Comparison of ENCODE assay signal across 17 mouse cellular contexts in genomic region chr10:60634391-60634790, GRCm38 (mm10).
A peak's percentile ranks its signal among the peaks of the same experiment; 100 is the strongest.
DNase-seq lines count a peak whose midpoint lies in the region; ATAC-seq lines count a peak whose summit lies in the region.
"Had no signal": no experiment of that assay in that cellular context is flagged by ENCODE, and none has a peak within 500 bp of the region (broad histone marks: within the 10 kb centered on the region; RNA-seq: fewer than 3 reads in every experiment).

No protein-coding gene starts in this region.

- H3K9me3 ChIP-seq in forebrain, embryonic 16.5 days (ENCODE audit: control insufficient read depth, low read length): peaks cover 6% of the 10 kb centered on the region
- peaks cover 6% of the 10 kb centered on the region; the same call in 1 of the 2 replicates for H3K9me3 ChIP-seq in forebrain, embryonic 11.5 days (ENCODE audit: control insufficient read depth, low read length)
- H3K9me3 ChIP-seq: intestine, embryonic 15.5 days; liver, embryonic 12.5 days had no signal

- H3K4me2 ChIP-seq in forebrain, embryonic 16.5 days (ENCODE audit: low read length): no peak overlapping the region
- H3K4me2 ChIP-seq in forebrain, embryonic 11.5 days (ENCODE audit: low read depth, low read length, severe bottlenecking): no peak overlapping the region
- H3K4me2 ChIP-seq: embryonic facial prominence, embryonic 12.5 days; forebrain, embryonic 12.5 days; intestine, embryonic 15.5 days; liver, embryonic 12.5 days; midbrain, embryonic 12.5 days; neural tube, embryonic 13.5 days had no signal

- peak; percentile 52; the same call in 1 of the 2 replicates for ATAC-seq in forebrain, embryonic 16.5 days
- no peak for ATAC-seq in forebrain, embryonic 11.5 days (replicated peaks; ENCODE audit: low FRiP score)
- ATAC-seq: intestine, embryonic 15.5 days; liver, embryonic 12.5 days had no signal

- H3K4me1 ChIP-seq in forebrain, embryonic 16.5 days (replicated peaks; ENCODE audit: control insufficient read depth, insufficient read depth, low read length): peaks cover 3% of the 10 kb centered on the region; the same call in 1 of the 2 replicates
- no peaks in the 10 kb centered on the region; the same call in 1 of the 2 replicates for H3K4me1 ChIP-seq in forebrain, embryonic 11.5 days (replicated peaks; ENCODE audit: control insufficient read depth, insufficient read depth, low read length)
- H3K4me1 ChIP-seq: embryonic facial prominence, embryonic 12.5 days; liver, embryonic 12.5 days; midbrain, embryonic 12.5 days had no signal

- H3K36me3 ChIP-seq in forebrain, embryonic 16.5 days (ENCODE audit: control insufficient read depth, insufficient read depth): no peaks in the 10 kb centered on the region
- H3K36me3 ChIP-seq in forebrain, embryonic 11.5 days (ENCODE audit: control insufficient read depth, insufficient read depth, low read length): no peaks in the 10 kb centered on the region
- H3K36me3 ChIP-seq: embryonic facial prominence, embryonic 12.5 days; forebrain, embryonic 12.5 days; intestine, embryonic 15.5 days; liver, embryonic 12.5 days; midbrain, embryonic 12.5 days; neural tube, embryonic 13.5 days had no signal

- DNase-seq in forebrain, embryonic 11.5 days (ENCODE audit: low spot score): no peak
- DNase-seq in cerebellum, postnatal 25 days: peak; percentile 55 to 68
- peak; percentile 7 for DNase-seq in layer of hippocampus, adult 9-10 months (ENCODE audit: low spot score)
- peak; percentile 24 for DNase-seq in right cerebral cortex, postnatal 14 days
- DNase-seq in spleen, postnatal 4 days (ENCODE audit: low spot score in 2 of 2): no peak
- DNase-seq in MN1 (ENCODE audit: low spot score): no peak
- DNase-seq in ovary, postnatal 14 days (ENCODE audit: low spot score): no peak
- DNase-seq: heart, adult 18-20 months; lung, postnatal 10 days had no signal

- H3K4me3 ChIP-seq in forebrain, embryonic 16.5 days (replicated peaks; ENCODE audit: low read length): no peak overlapping the region
- no peak overlapping the region for H3K4me3 ChIP-seq in forebrain, embryonic 11.5 days (ENCODE audit: low read depth, low read length)
- H3K4me3 ChIP-seq: embryonic facial prominence, embryonic 12.5 days; forebrain, embryonic 12.5 days; intestine, embryonic 15.5 days; liver, embryonic 12.5 days; midbrain, embryonic 12.5 days; neural tube, embryonic 13.5 days had no signal

- no peak overlapping the region for H3K27ac ChIP-seq in forebrain, embryonic 16.5 days (ENCODE audit: low read length)
- no peak overlapping the region for H3K27ac ChIP-seq in forebrain, embryonic 11.5 days (ENCODE audit: low read depth, low read length)
- H3K27ac ChIP-seq: embryonic facial prominence, embryonic 12.5 days; forebrain, embryonic 12.5 days; intestine, embryonic 15.5 days; liver, embryonic 12.5 days; midbrain, embryonic 12.5 days; neural tube, embryonic 13.5 days; stomach, postnatal 0 days had no signal

- 74% methylated on average over 9 of the region's 9 CpGs for WGBS in forebrain, embryonic 16.5 days
- 88% methylated on average over 9 of the region's 9 CpGs for WGBS in forebrain, embryonic 11.5 days

- no peaks in the 10 kb centered on the region for H3K27me3 ChIP-seq in forebrain, embryonic 16.5 days (replicated peaks; ENCODE audit: control insufficient read depth, insufficient read depth, low read length)
- H3K27me3 ChIP-seq in forebrain, embryonic 11.5 days (ENCODE audit: control insufficient read depth, insufficient read depth, low read length): no peaks in the 10 kb centered on the region
- H3K27me3 ChIP-seq: embryonic facial prominence, embryonic 12.5 days; intestine, embryonic 15.5 days; liver, embryonic 12.5 days; midbrain, embryonic 12.5 days had no signal

- H3K9ac ChIP-seq in forebrain, embryonic 16.5 days (replicated peaks; ENCODE audit: low read depth, low read length): no peak overlapping the region
- no peak overlapping the region for H3K9ac ChIP-seq in forebrain, embryonic 11.5 days (ENCODE audit: low read length)
- H3K9ac ChIP-seq: embryonic facial prominence, embryonic 12.5 days; forebrain, embryonic 12.5 days; intestine, embryonic 15.5 days; liver, embryonic 12.5 days; midbrain, embryonic 12.5 days; neural tube, embryonic 13.5 days had no signal

Comparison
In these comparisons a context has a peak if more than half of its experiments do, and no peak if none do; other contexts are left out.
1. DNase-seq: peak in cerebellum, postnatal 25 days (2 of 2), layer of hippocampus, adult 9-10 months (single experiment) and right cerebral cortex, postnatal 14 days (single experiment); none in forebrain, embryonic 11.5 days (single experiment), spleen, postnatal 4 days (0 of 2), MN1 (single experiment) and ovary, postnatal 14 days (single experiment).